Mouse (Mus musculus) liver, postnatal 0 days (tissue): Measurements from ENCODE around the gene Tcl1b5. TPM values are rescaled to one million over a fixed set of nuclear protein-coding genes. Genes with fewer than 3 reads are reported as not detected.
"Not testable (repeated sequence)": the region's sequence is repeated elsewhere in the genome, so short reads cannot be mapped to it uniquely, and the experiment has no call there.

Experiments used
- ATAC-seq: fragments of 200-750 bp; cut with Nextera tagmentation; 2 replicates; pipeline ENCODE4 v1.8.0; 2017; ENCODE audit warnings: mild to moderate bottlenecking, moderate library complexity
- DNase-seq: peaks from one replicate; pipeline ENCODE4 v3.0.0-alpha.2; 2016
- H3K27ac ChIP-seq: fragments of 300-500 bp; sonication (generic); 2 replicates; pipeline ENCODE4 v1.5.1; 2014; ENCODE audit warnings: antibody characterized with exemption, moderate library complexity, mild to moderate bottlenecking, low read depth
- H3K27me3 ChIP-seq: fragments of 300-500 bp; sonication (generic); 2 replicates; pipeline ENCODE4 v1.6.1; 2014; ENCODE audit warnings: low read length, control low read depth, mixed read lengths; ENCODE audit not compliant: insufficient read depth
- H3K36me3 ChIP-seq: fragments of 300-500 bp; sonication (generic); replicated peaks from 2 replicates; pipeline ENCODE4 v1.6.1; 2014; ENCODE audit warnings: mild to moderate bottlenecking, control low read depth, low read length, moderate library complexity, mixed read lengths; ENCODE audit not compliant: insufficient read depth
- H3K4me1 ChIP-seq: fragments of 300-500 bp; sonication (generic); 2 replicates; pipeline ENCODE4 v1.6.1; 2014; ENCODE audit warnings: antibody characterized with exemption, mild to moderate bottlenecking, control low read depth; ENCODE audit not compliant: insufficient read depth
- H3K4me2 ChIP-seq: fragments of 300-500 bp; sonication (generic); 2 replicates; pipeline ENCODE4 v1.6.1; 2014; ENCODE audit warnings: low read depth, mild to moderate bottlenecking, low read length, moderate library complexity, mixed read lengths
- H3K4me3 ChIP-seq: fragments of 300-500 bp; sonication (generic); 2 replicates; pipeline ENCODE4 v1.5.1; 2014; ENCODE audit warnings: low read depth, low read length
- H3K9ac ChIP-seq: fragments of 300-500 bp; sonication (generic); replicated peaks from 2 replicates; pipeline ENCODE4 v1.6.1; 2014; ENCODE audit warnings: mild to moderate bottlenecking, moderate library complexity
- H3K9me3 ChIP-seq: fragments of 300-500 bp; sonication (generic); 2 replicates; pipeline ENCODE4 v1.6.1; 2016; ENCODE audit warnings: mild to moderate bottlenecking, control low read depth, low read length, mixed read lengths
- CTCF ChIP-seq: sonication (generic); IDR thresholded peaks from 2 replicates; pipeline ENCODE4 v1.5.1; 2016; ENCODE audit warnings: antibody characterized with exemption, low read depth
- EP300 ChIP-seq: IDR thresholded peaks from 2 replicates; pipeline ENCODE4 v1.6.1; 2016; ENCODE audit warnings: antibody characterized with exemption, low read depth, mild to moderate bottlenecking
- WGBS: fragments of 180-500 bp; shearing (Covaris S2); extraction: QIAGEN DNeasy Blood & Tissue Kit; methylation state at CpG from one replicate; pipeline ENCODE4 v1.1.7; 2014; ENCODE audit not compliant: insufficient replicate concordance; 5-methylcytosine and 5-hydroxymethylcytosine counted together
- polyA plus RNA-seq: library from polyadenylated mRNA; unstranded; fragments of >200 nt; fragmentation: Nextera tagmentation; extraction: Ambion mirVana; gene quantifications from 2 replicates; pipeline ENCODE4 v1.2.1, GENCODE M21; 2015

The Tcl1b5 gene
- polyA plus RNA-seq: not detected in 2 replicates

DNA sequence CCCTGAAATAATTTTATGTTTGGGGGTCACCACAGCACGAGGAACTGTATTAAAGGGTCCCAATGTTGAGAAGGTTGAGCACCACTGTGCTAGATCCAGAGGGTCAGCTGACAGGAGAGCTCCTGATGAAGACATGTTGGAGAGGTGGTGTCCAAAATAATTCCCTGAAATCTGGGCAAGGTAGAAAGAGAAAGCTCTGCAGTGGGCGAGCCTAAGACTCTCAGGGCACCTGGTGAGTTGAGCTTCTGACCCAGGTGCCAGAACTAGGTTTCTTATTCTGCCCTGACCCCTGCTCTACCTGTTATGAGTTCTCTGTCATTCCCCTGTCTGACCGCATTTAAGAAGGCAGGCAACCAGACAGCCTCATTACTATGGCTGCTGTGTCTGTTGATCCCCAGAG lies at the start of gene Tcl1b5:
Gene Tcl1b5, plus strand, starts transcription at position 301 of the 400 bp plus-strand sequence.
- not testable (repeated sequence) for H3K4me3 ChIP-seq, H3K27ac ChIP-seq, H3K9me3 ChIP-seq, H3K4me2 ChIP-seq, H3K27me3 ChIP-seq, H3K4me1 ChIP-seq, H3K9ac ChIP-seq, H3K36me3 ChIP-seq, ATAC-seq, DNase-seq
- WGBS: 48% methylated on average over 3 of the region's 3 CpGs

DNA sequence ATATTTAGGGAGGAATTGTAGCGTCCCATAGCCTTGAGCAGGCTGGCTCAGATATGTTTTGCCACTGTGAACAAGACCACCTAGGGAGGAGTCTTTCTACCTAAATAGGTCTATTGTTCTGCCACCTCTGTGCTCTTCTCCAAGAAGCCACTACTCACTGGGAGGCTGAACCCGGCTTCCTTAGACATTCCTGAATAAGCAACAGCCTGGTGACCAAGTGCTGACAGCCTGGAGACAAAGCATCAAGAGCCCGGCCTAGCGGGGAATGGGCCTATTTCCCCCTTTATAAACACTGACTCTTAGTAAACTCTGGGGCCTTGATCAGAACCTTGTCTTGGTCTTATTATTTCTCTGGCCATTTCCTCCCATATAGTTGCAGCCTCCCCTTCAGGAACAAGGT lies 49.6 kb upstream of the Tcl1b5 start:
- 79% methylated on average over 4 of the region's 4 CpGs for WGBS
- no peak for ATAC-seq
- H3K9ac ChIP-seq: no peak overlapping the region
- H3K36me3 ChIP-seq: no peaks in the 10 kb centered on the region
- H3K4me3 ChIP-seq: no peak overlapping the region
- no peaks in the 10 kb centered on the region for H3K27me3 ChIP-seq
- H3K4me2 ChIP-seq: no peak overlapping the region
- no peaks in the 10 kb centered on the region for H3K9me3 ChIP-seq
- no peak for DNase-seq
- TF ChIP-seq CTCF: no peak
- TF ChIP-seq EP300: no peak
- H3K27ac ChIP-seq: no peak overlapping the region
- no peaks in the 10 kb centered on the region for H3K4me1 ChIP-seq

- H3K9me3 ChIP-seq: no peaks in the 10 kb centered on the region
- H3K27me3 ChIP-seq: no peaks in the 10 kb centered on the region
- ATAC-seq: no peak
- H3K4me3 ChIP-seq: no peak overlapping the region
- TF ChIP-seq CTCF: no peak
- no peak for TF ChIP-seq EP300
- no peaks in the 10 kb centered on the region for H3K4me1 ChIP-seq
- DNase-seq: no peak
- WGBS: 61% methylated on average over 2 of the region's 2 CpGs
- H3K4me2 ChIP-seq: no peak overlapping the region
- no peaks in the 10 kb centered on the region for H3K36me3 ChIP-seq
- no peak overlapping the region for H3K9ac ChIP-seq
- no peak overlapping the region for H3K27ac ChIP-seq
Observed at GRCm38 (mm10) chr12:105127607-105128006, 48.5 kb upstream of the Tcl1b5 start.

DNA sequence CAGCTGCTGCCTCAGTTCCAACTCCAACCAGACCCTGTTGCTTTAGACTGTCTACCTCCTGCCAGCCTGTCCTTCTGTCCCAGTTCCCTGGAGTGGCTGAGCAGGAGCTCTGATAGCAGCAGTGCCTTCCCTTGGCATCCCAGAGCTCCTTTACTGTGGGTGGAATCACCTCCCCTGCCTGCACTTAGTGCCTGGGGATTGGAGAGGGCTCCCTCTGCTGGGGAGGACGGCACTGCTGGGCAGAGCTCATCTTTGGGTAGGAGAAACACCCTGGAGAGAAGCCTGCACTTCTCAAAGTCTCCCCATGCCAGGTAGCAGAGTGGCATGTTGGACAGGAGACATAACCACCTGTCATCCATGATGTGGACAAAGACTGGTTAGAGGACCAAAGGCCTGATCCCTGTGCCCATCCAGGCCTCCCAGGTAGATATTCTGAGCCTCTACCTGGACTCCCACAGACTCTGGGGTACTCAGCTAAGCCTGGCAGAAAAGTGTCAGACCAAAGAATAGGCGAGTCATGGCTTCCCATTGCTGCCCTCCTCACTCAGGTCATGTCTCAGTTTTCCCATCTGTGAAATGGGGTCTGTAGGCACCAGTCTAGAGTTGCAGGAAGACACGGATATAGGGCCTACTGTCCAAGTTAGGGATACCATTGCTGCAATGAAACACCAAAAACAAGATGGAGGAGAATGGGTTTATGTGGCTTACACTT lies 46.5 kb upstream of the Tcl1b5 start:
- H3K9ac ChIP-seq, H3K4me1 ChIP-seq, ATAC-seq, H3K36me3 ChIP-seq, H3K4me2 ChIP-seq, H3K4me3 ChIP-seq, H3K27ac ChIP-seq, DNase-seq, H3K27me3 ChIP-seq, H3K9me3 ChIP-seq: not testable (repeated sequence)
- WGBS: 37% methylated on average over 3 of the region's 3 CpGs

DNA sequence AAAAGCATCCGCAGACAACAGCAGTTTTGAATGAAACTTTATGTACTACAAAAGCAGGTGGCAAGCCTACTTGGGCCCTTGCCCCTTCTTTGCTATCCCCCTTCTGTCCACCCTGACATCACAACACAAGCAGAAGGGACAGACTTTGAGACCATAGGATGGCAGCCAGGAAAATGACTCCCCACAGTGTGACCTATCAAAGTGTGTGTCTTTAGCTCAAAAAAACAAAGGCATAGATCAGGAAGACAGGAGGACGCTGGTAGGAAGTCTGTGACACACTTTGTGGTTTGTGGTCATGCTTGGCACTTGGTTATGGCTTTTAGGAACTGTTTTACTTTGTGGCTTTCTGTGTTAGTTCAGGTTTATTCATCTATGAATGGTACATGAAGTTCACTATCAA lies 42.0 kb upstream of the Tcl1b5 start:
- H3K4me2 ChIP-seq, H3K4me1 ChIP-seq, H3K27ac ChIP-seq, H3K9me3 ChIP-seq, H3K4me3 ChIP-seq, ATAC-seq, H3K9ac ChIP-seq, H3K36me3 ChIP-seq, H3K27me3 ChIP-seq, DNase-seq: not testable (repeated sequence)
- 34% methylated on average over 2 of the region's 2 CpGs for WGBS

DNA sequence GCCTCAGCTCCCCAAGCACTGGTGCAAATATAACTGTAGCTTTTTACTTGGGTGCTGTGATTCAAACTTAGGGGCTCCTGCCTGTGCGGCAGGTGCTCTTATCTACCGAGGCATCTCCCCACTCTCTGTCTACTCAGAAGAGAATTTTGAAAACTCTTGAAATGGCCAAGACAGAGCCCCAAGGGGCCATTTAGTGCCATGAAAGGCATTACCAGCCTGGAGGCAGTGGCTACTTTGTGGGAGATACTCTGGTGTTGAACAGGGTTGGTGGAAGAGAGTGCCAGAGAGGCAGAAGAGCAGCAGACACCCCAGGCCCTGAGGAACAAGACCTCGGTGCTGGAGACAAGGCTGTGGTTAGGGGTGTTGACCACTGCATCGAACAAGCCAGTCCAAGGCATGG lies 41.3 kb upstream of the Tcl1b5 start:
- not testable (repeated sequence) for H3K4me3 ChIP-seq, H3K4me1 ChIP-seq, H3K36me3 ChIP-seq, H3K9me3 ChIP-seq, H3K27ac ChIP-seq, H3K4me2 ChIP-seq, H3K9ac ChIP-seq, ATAC-seq, H3K27me3 ChIP-seq, DNase-seq
- WGBS: 51% methylated on average over 4 of the region's 4 CpGs

DNA sequence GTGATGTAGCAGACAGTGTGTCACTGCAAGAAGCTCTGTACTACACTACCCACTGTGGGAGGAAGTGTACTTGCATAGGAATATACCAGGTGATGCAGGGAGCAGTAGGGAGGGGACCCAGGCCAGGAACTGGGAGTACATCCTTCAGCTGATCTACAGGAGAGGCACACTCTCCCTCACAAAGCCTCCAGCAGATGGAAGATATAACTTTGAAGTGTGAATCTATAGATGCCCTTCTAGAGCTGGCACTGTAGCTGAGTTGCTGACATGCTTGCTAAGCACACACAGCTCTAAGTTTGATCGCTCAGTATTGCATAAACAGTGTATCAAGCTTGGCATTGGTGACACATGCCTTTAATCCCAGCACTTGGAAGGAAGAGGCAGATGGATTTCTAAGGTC lies 38.4 kb upstream of the Tcl1b5 start:
- H3K4me1 ChIP-seq, H3K4me2 ChIP-seq, H3K27me3 ChIP-seq, H3K9ac ChIP-seq, H3K9me3 ChIP-seq, H3K27ac ChIP-seq, H3K36me3 ChIP-seq, ATAC-seq, H3K4me3 ChIP-seq, DNase-seq: not testable (repeated sequence)
- WGBS: 65% methylated on average over 1 of the region's 1 CpGs
